Mouse (Mus musculus): ENCODE results near the gene Sync. TPM values are rescaled to one million over a fixed set of nuclear protein-coding genes. Genes with fewer than 3 reads are reported as not detected.

The Sync gene
- polyA plus RNA-seq, 1 experiment: 0.40 TPM

DNA sequence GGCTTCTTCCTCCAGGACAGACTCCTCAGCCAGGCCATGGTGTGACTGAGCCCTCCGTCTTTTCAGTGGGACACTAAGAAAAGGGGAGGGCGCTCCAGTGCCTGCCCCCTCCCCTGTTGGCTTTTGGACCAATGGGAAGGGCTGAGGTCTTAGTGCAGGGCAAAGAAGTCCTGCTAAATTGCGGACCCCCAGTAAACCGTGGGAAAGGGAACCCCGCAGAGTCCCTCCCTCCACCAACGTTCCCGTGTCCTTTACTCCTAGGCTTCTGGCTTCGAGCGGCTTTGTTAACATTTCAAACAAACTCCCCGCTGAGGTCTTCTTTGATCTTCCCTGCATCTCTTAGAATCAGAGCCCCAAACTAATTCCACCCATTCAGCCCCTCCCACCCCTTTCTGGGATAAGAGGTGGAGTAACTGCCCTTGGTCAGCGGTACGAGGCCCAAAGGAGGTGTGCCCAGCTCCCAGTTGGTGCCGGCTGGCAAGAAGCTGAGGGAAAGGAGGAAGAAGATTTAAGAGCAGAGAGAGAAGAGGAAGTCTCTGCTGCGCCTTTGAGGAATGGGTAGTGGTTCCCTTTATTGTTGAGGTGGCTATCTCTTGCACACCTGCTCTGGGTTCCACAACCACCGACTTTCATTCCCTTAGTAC is 35.8 kb upstream of the Sync start:
- TF ChIP-seq POLR2A (IDR thresholded peaks at IDR 0.05; ENCODE audit: control insufficient read depth, low read depth, low read length): no peak
- TF ChIP-seq CTCF (IDR thresholded peaks at IDR 0.05; ENCODE audit: control insufficient read depth, insufficient read depth, insufficient replicate concordance, low read depth, low read length): no peak
- peak overlapping the region; percentile 20; the same call in 1 of the 2 replicates for H3K27ac ChIP-seq (ENCODE audit: control insufficient read depth, insufficient read depth, low read depth, low read length)
- H3K4me3 ChIP-seq (ENCODE audit: control insufficient read depth, low read depth, low read length): no peak overlapping the region

GRCm38 (mm10) chr4:129252492-129252891 is 34.9 kb upstream of the Sync start:
- H3K27me3 ChIP-seq (ENCODE audit: control insufficient read depth, insufficient read depth, low read length): no peaks in the 10 kb centered on the region
- peaks cover 36% of the 10 kb centered on the region for H3K4me1 ChIP-seq (ENCODE audit: control insufficient read depth, insufficient read depth, low read length)
- TF ChIP-seq POLR2A (IDR thresholded peaks at IDR 0.05; ENCODE audit: control insufficient read depth, low read depth, low read length): no peak
- no peak for TF ChIP-seq CTCF (IDR thresholded peaks at IDR 0.05; ENCODE audit: control insufficient read depth, insufficient read depth, insufficient replicate concordance, low read depth, low read length)
- no peak overlapping the region for H3K27ac ChIP-seq (ENCODE audit: control insufficient read depth, insufficient read depth, low read depth, low read length)
- H3K4me3 ChIP-seq (ENCODE audit: control insufficient read depth, low read depth, low read length): no peak overlapping the region
- no peaks in the 10 kb centered on the region for H3K36me3 ChIP-seq (ENCODE audit: control insufficient read depth, insufficient read depth, low read length)

More for the DNA sequence above, 35.8 kb upstream of the Sync start:
- Histone ChIP-seq H3K36me3 (ENCODE audit: control insufficient read depth, insufficient read depth, low read length) (no peaks in the 10 kb centered on the region), H3K4me1 (ENCODE audit: control insufficient read depth, insufficient read depth, low read length) (peaks cover 34% of the 10 kb centered on the region), H3K27me3 (ENCODE audit: control insufficient read depth, insufficient read depth, low read length) (no peaks in the 10 kb centered on the region)

GRCm38 (mm10) chr4:129254571-129254970 is 32.8 kb upstream of the Sync start:
- Histone ChIP-seq H3K27me3 (ENCODE audit: control insufficient read depth, insufficient read depth, low read length) (no peaks in the 10 kb centered on the region), H3K36me3 (ENCODE audit: control insufficient read depth, insufficient read depth, low read length) (no peaks in the 10 kb centered on the region), H3K4me1 (ENCODE audit: control insufficient read depth, insufficient read depth, low read length) (peaks cover 26% of the 10 kb centered on the region), H3K4me3 (ENCODE audit: control insufficient read depth, low read depth, low read length) (no peak overlapping the region), H3K27ac (ENCODE audit: control insufficient read depth, insufficient read depth, low read depth, low read length) (no peak overlapping the region)
- no peak for TF ChIP-seq CTCF (IDR thresholded peaks at IDR 0.05; ENCODE audit: control insufficient read depth, insufficient read depth, insufficient replicate concordance, low read depth, low read length)
- TF ChIP-seq POLR2A (IDR thresholded peaks at IDR 0.05; ENCODE audit: control insufficient read depth, low read depth, low read length): no peak

GRCm38 (mm10) chr4:129256450-129257380 is 30.7 kb upstream of the Sync start:
- Histone ChIP-seq H3K4me1 (ENCODE audit: control insufficient read depth, insufficient read depth, low read length) (peaks cover 16% of the 10 kb centered on the region), H3K36me3 (ENCODE audit: control insufficient read depth, insufficient read depth, low read length) (no peaks in the 10 kb centered on the region), H3K27me3 (ENCODE audit: control insufficient read depth, insufficient read depth, low read length) (no peaks in the 10 kb centered on the region), H3K27ac (ENCODE audit: control insufficient read depth, insufficient read depth, low read depth, low read length) (peak overlapping the region; percentile 60), H3K4me3 (ENCODE audit: control insufficient read depth, low read depth, low read length) (peak overlapping the region; percentile 66)
- no peak for TF ChIP-seq CTCF (IDR thresholded peaks at IDR 0.05; ENCODE audit: control insufficient read depth, insufficient read depth, insufficient replicate concordance, low read depth, low read length)
- peak; percentile 42; the same call in 1 of the 2 replicates for TF ChIP-seq POLR2A (IDR thresholded peaks at IDR 0.05; ENCODE audit: control insufficient read depth, low read depth, low read length)

DNA sequence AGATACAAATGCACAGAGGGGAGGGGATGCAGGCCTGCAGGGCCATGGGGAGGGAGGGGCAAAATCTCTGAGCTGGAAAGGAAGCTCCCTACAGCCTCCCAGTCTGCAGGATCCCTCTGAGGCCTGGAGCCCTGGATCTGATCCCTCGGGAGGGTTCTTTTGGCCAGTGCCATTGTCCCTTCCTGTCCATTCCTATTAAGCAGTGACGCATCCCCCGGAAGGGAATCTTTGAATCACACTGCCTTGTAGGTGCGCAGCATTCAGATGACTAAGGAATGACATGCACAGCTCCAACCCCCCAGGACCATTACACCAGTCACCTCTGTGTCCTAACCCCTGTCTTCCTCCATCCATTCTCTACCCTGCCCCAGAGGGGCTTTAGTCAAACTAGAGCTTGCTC is 28.3 kb upstream of the Sync start:
- H3K27ac ChIP-seq (ENCODE audit: control insufficient read depth, insufficient read depth, low read depth, low read length): no peak overlapping the region
- no peaks in the 10 kb centered on the region for H3K36me3 ChIP-seq (ENCODE audit: control insufficient read depth, insufficient read depth, low read length)
- H3K27me3 ChIP-seq (ENCODE audit: control insufficient read depth, insufficient read depth, low read length): no peaks in the 10 kb centered on the region
- H3K4me3 ChIP-seq (ENCODE audit: control insufficient read depth, low read depth, low read length): no peak overlapping the region
- H3K4me1 ChIP-seq (ENCODE audit: control insufficient read depth, insufficient read depth, low read length): peaks cover 21% of the 10 kb centered on the region
- TF ChIP-seq POLR2A (IDR thresholded peaks at IDR 0.05; ENCODE audit: control insufficient read depth, low read depth, low read length): no peak
- no peak for TF ChIP-seq CTCF (IDR thresholded peaks at IDR 0.05; ENCODE audit: control insufficient read depth, insufficient read depth, insufficient replicate concordance, low read depth, low read length)

GRCm38 (mm10) chr4:129260678-129261077 is 26.7 kb upstream of the Sync start:
- no peaks in the 10 kb centered on the region for H3K27me3 ChIP-seq (ENCODE audit: control insufficient read depth, insufficient read depth, low read length)
- H3K4me1 ChIP-seq (ENCODE audit: control insufficient read depth, insufficient read depth, low read length): peaks cover 15% of the 10 kb centered on the region
- no peak overlapping the region for H3K4me3 ChIP-seq (ENCODE audit: control insufficient read depth, low read depth, low read length)
- H3K36me3 ChIP-seq (ENCODE audit: control insufficient read depth, insufficient read depth, low read length): no peaks in the 10 kb centered on the region
- no peak for TF ChIP-seq CTCF (IDR thresholded peaks at IDR 0.05; ENCODE audit: control insufficient read depth, insufficient read depth, insufficient replicate concordance, low read depth, low read length)
- TF ChIP-seq POLR2A (IDR thresholded peaks at IDR 0.05; ENCODE audit: control insufficient read depth, low read depth, low read length): no peak
- H3K27ac ChIP-seq (ENCODE audit: control insufficient read depth, insufficient read depth, low read depth, low read length): no peak overlapping the region

- no peaks in the 10 kb centered on the region for H3K36me3 ChIP-seq (ENCODE audit: control insufficient read depth, insufficient read depth, low read length)
- H3K27me3 ChIP-seq (ENCODE audit: control insufficient read depth, insufficient read depth, low read length): no peaks in the 10 kb centered on the region
- TF ChIP-seq POLR2A (IDR thresholded peaks at IDR 0.05; ENCODE audit: control insufficient read depth, low read depth, low read length) (no peak), CTCF (IDR thresholded peaks at IDR 0.05; ENCODE audit: control insufficient read depth, insufficient read depth, insufficient replicate concordance, low read depth, low read length) (no peak)
- H3K4me3 ChIP-seq (ENCODE audit: control insufficient read depth, low read depth, low read length): no peak within 1 kb of the TSS
- H3K27ac ChIP-seq (ENCODE audit: control insufficient read depth, insufficient read depth, low read depth, low read length): no peak within 1 kb of the TSS
- peaks cover 11% of the 10 kb centered on the region for H3K4me1 ChIP-seq (ENCODE audit: control insufficient read depth, insufficient read depth, low read length)
These were observed 26.2 kb upstream of the Sync start, which contains the start of gene C77080 for GRCm38 (mm10) chr4:129261196-129261595. C77080 (minus strand) TSS chr4:129261404.
